Mouse (Mus musculus) heart, adult 2 months (tissue): ENCODE data around the gene Gm17387. TPM values are rescaled to one million over a fixed set of nuclear protein-coding genes. Genes with fewer than 3 reads are reported as not detected.

ENCODE experiments used
- DNase-seq, 2 experiments: peaks; one replicate each; pipeline ENCODE4 v3.0.0; 2021
- H3K27ac ChIP-seq: fragments of 200-600 bp; 2 replicates; pipeline ENCODE4 v1.8.1; 2022
- H3K27me3 ChIP-seq: fragments of 200-500 bp; 2 replicates; pipeline ENCODE4 v1.6.1; 2012; ENCODE audit warnings: mild to moderate bottlenecking, low read length, inconsistent platforms, mixed read lengths; ENCODE audit not compliant: control insufficient read depth, insufficient read depth
- H3K36me3 ChIP-seq: fragments of 200-500 bp; 2 replicates; pipeline ENCODE4 v1.6.1; 2012; ENCODE audit warnings: low read length, inconsistent platforms; ENCODE audit not compliant: control insufficient read depth, insufficient read depth
- H3K4me1 ChIP-seq: fragments of 200-500 bp; 2 replicates; pipeline ENCODE4 v1.6.1; 2011; ENCODE audit warnings: low read length; ENCODE audit not compliant: control insufficient read depth, insufficient read depth
- H3K4me3 ChIP-seq: fragments of 200-600 bp; 2 replicates; pipeline ENCODE4 v1.8.1; 2022
- H3K79me2 ChIP-seq: fragments of 200-500 bp; replicated peaks from 2 replicates; pipeline ENCODE4 v1.6.1; 2012; ENCODE audit warnings: mild to moderate bottlenecking, inconsistent platforms, low read length, moderate library complexity, mixed read lengths; ENCODE audit not compliant: control insufficient read depth, insufficient read depth
- H3K9ac ChIP-seq: fragments of 200-500 bp; 2 replicates; pipeline ENCODE4 v1.6.1; 2012; ENCODE audit warnings: low read depth, mild to moderate bottlenecking, control low read depth, inconsistent platforms, low read length, mixed read lengths
- CTCF ChIP-seq: fragments of 200-600 bp; IDR thresholded peaks from 2 replicates; pipeline ENCODE4 v1.8.1; 2022; ENCODE audit warnings: antibody characterized with exemption, mild to moderate bottlenecking, moderate library complexity
- EP300 ChIP-seq: fragments of 200-500 bp; IDR thresholded peaks from 2 replicates; pipeline ENCODE4 v1.6.1; 2011; ENCODE audit warnings: low read depth, low read length, control low read depth; ENCODE audit not compliant: insufficient read depth
- POLR2A ChIP-seq: fragments of 200-500 bp; IDR thresholded peaks from 2 replicates; pipeline ENCODE4 v1.6.1; 2011; ENCODE audit warnings: mild to moderate bottlenecking, low read depth, low read length, control low read depth; ENCODE audit not compliant: insufficient read depth
- WGBS: fragments of 180-500 bp; shearing (Covaris S2); methylation state at CpG from one replicate; pipeline ENCODE4 v1.1.7; 2018; 5-methylcytosine and 5-hydroxymethylcytosine counted together
- intact Hi-C: fragments of 180-260 bp; cut with DNase I; formaldehyde crosslinking; loops from one replicate; pipeline ENCODE4 v1.15.1; 2025
- polyA plus RNA-seq: library from polyadenylated mRNA; depleted of rRNA; stranded (reverse); fragments of >200 nt; gene quantifications from 2 replicates; pipeline ENCODE4 v1.2.3, GENCODE M21; 2012
- total RNA-seq, 2 experiments: library from RNA; stranded (reverse); gene quantifications; 2 replicates each; pipeline ENCODE4 v1.2.3; 2021

The Gm17387 gene
- total and polyA plus RNA-seq, 3 experiments = not detected

DNA sequence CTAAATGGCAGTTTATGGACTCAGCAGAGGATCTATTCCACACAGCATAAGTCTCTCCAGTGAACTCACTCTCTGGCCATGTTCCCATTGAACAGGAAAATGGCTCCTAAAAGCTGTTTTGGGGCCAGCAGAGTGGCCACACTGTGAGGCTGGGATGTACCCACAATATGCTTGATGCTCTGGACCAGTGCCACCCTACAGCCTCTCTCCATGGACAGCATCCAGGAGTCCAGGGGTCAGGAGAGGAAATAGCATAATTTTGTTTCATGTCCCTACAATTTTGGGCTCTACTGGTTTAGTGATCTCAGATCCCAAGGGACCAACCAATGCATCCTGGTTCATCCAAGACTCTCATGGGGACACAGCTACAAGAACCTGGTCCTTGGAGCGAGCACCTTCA, 28.6 kb downstream of the Gm17387 start:
- intact Hi-C loops = no loop called here

DNA sequence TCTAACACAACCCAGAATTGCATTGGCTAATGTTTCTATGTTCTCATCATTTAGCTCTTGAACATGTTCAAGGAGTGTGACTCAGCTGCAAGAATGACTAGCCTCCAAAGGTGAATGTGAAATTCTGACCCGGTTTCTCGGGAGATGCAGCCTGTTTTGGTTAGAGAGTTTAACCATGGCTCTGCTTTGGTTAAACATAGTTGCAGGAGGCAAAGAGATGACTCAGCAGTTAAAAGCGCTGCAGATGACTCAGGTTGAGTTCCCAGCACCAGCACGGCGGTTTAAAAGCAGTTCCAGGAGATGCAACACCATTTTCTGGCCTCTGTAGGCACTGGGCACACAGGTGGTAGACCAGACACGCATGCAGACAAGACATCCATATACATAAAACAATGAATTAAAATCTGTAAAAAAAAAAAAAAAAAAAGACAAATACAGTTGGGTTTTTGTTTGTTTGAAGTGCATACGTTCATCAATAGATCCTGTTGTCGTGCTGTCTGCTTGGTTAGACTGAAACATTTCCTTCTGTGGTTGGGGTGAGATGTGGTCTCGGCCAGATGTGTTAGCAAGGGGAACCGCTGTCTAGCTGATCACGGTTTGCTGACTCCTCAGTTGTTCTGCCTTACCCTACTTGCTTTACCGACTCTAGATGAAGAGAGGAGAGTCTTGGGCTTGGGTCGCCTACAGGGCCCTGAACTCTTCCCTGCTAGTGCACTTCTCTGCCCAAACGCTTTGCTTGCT, 29.8 kb downstream of the Gm17387 start:
- Histone ChIP-seq H3K36me3 (no peaks in the 10 kb centered on the region), H3K9ac (no peak overlapping the region), H3K27ac (no peak overlapping the region), H3K79me2 (no peaks in the 10 kb centered on the region), H3K27me3 (peaks cover 5% of the 10 kb centered on the region; the same call in 1 of the 2 replicates), H3K4me3 (no peak overlapping the region), H3K4me1 (no peaks in the 10 kb centered on the region; the same call in 1 of the 2 replicates)
- 85% methylated on average over 14 of the region's 14 CpGs for WGBS
- DNase-seq = no peak
- TF ChIP-seq POLR2A (no peak), CTCF (no peak), EP300 (no peak)
- intact Hi-C loops = no loop called here

More for the DNA sequence above, 28.6 kb downstream of the Gm17387 start:
- WGBS = 87% methylated on average over 1 of the region's 1 CpGs
- no peak for DNase-seq
- Histone ChIP-seq H3K36me3 (no peaks in the 10 kb centered on the region), H3K27me3 (peaks cover 5% of the 10 kb centered on the region; the same call in 1 of the 2 replicates), H3K9ac (no peak overlapping the region), H3K27ac (no peak overlapping the region), H3K4me3 (no peak overlapping the region), H3K79me2 (no peaks in the 10 kb centered on the region), H3K4me1 (no peaks in the 10 kb centered on the region; the same call in 1 of the 2 replicates)
- no peak for TF ChIP-seq POLR2A
- no peak for TF ChIP-seq EP300
- no peak for TF ChIP-seq CTCF

DNA sequence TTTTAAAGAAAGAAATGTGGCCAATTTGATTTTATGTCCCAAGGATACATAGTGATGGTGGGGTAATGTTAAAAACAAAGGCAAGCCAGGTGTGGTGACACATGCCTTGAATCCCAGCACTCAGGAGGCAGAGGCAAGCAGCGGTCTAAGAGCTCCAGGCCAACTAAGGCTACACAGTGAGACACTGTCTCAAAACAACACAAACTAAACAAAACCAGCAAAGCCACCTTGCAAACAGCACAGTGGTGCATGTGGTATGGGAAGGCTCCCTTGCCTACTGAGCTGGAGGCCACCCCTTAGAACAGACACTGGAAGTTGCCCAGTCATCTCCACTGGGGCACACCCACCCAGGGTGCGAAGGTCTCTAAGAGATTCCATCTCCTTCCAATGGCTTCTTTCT, 31.0 kb downstream of the Gm17387 start:
- TF ChIP-seq CTCF = no peak
- no peak for TF ChIP-seq POLR2A
- no peak for TF ChIP-seq EP300
- intact Hi-C loops = no loop called here
- no peaks in the 10 kb centered on the region for H3K79me2 ChIP-seq
- no peak overlapping the region for H3K4me3 ChIP-seq
- no peaks in the 10 kb centered on the region for H3K36me3 ChIP-seq
- H3K27ac ChIP-seq = no peak overlapping the region
- H3K27me3 ChIP-seq = peaks cover 5% of the 10 kb centered on the region; the same call in 1 of the 2 replicates
- no peaks in the 10 kb centered on the region; the same call in 1 of the 2 replicates for H3K4me1 ChIP-seq
- WGBS = 53% methylated on average over 2 of the region's 2 CpGs
- H3K9ac ChIP-seq = no peak overlapping the region
- no peak for DNase-seq

DNA sequence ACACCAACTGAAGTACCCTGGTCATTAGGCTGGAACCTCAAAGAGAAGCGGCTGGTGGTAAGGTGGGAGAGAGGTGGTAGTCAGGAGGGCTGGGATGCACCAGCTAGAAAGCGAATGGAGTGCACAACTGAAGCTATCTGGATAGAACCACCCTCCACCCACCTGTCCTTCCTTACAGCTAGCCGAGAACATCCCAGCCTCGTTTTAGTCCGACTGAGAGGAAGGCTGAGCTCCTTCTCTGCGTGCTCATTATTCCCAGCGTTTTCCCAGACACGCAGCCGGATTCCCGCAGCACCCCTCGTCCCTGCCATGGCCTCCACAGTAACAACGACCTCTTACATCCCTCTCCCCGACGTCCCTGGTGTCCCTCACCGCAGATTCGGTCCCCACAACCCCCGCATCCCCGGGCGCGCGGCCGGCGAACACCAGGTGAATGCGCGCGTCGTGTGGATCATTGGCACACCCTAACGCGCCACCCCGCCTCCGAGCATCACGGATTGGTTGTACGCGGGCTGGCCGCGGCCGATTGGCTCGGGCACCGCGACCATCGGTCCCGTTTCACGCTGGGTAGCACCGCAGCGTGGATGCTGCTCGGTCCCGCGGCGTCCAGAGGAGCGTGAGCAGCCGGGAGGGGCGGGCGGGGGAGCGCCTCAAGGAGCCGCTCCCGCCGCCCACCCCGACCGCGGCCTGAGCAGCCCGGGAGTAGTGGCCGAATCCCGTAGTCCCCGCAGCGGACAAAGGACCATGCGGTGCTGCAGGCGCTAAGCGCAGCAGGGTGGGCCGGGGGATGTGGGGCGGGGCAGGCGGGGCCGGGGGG, 31.7 kb downstream of the Gm17387 start, which contains the start of gene B4galnt4:
TSS of gene B4galnt4 (plus strand) at position 679 of the 817 bp plus-strand sequence.
- peak within 1 kb of the TSS; percentile 14; the same call in 1 of the 2 replicates for H3K9ac ChIP-seq
- H3K4me3 ChIP-seq = peak within 1 kb of the TSS; percentile 42
- intact Hi-C loops = no loop called here
- no peaks in the 10 kb centered on the region; the same call in 1 of the 2 replicates for H3K4me1 ChIP-seq
- 2% methylated on average over 72 of the region's 72 CpGs for WGBS
- no peak within 1 kb of the TSS for H3K27ac ChIP-seq
- H3K36me3 ChIP-seq = no peaks in the 10 kb centered on the region
- peaks cover 5% of the 10 kb centered on the region; the same call in 1 of the 2 replicates for H3K27me3 ChIP-seq
- no peak for TF ChIP-seq EP300
- no peak for TF ChIP-seq POLR2A
- no peak for TF ChIP-seq CTCF
- H3K79me2 ChIP-seq = no peaks in the 10 kb centered on the region
- peak; percentile 59 to 61 for DNase-seq

DNA sequence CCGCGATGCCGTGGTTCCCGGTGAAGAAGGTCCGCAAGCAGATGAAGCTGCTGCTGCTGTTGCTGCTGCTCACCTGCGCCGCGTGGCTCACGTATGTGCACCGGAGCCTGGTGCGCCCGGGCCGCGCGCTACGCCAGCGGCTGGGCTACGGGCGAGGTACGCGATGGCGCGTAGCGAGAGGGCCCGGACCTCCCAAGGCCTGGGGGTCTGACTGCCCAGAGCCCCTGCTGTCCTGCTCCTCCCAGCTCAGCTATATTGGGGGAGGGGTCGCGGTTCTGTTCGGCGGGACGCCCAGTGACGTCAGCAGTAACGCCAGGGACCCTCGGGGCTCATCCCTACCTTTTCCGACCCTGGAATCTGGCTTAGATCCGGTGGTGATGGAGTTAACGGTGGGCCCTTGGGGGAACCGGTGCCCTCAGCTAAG, 32.4 kb downstream of the Gm17387 start:
- no peaks in the 10 kb centered on the region for H3K79me2 ChIP-seq
- no peaks in the 10 kb centered on the region; the same call in 1 of the 2 replicates for H3K4me1 ChIP-seq
- TF ChIP-seq EP300 (no peak), CTCF (no peak)
- WGBS = 3% methylated on average over 37 of the region's 37 CpGs
- H3K4me3 ChIP-seq = peak overlapping the region; percentile 42
- no peak overlapping the region for H3K27ac ChIP-seq
- H3K27me3 ChIP-seq = peaks cover 5% of the 10 kb centered on the region; the same call in 1 of the 2 replicates
- H3K9ac ChIP-seq = no peak overlapping the region
- DNase-seq = no peak
- intact Hi-C loops = no loop called here
- no peaks in the 10 kb centered on the region for H3K36me3 ChIP-seq

DNA sequence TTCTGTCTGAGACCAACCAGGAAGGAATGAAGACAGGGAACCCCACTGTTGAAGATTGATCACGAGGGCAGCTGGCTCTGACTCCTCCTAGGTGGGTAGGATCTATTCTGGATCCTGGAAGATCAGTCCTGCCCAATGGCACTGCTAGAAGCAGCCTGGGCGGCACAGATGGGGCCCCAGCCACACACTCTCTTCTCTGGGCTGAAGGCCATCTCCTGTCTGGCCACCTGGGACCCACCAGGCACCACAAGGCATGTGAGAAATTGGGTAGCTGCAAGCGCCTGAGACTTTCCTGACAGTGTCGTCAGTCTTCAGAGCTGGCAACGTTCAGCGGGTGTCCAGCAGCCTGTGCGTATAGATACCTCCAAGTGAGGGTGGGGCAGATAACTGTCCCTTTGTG, 33.6 kb downstream of the Gm17387 start:
- TF ChIP-seq EP300 (no peak), CTCF (no peak), POLR2A (no peak)
- intact Hi-C loops = no loop called here
- no peak for DNase-seq
- WGBS = 73% methylated on average over 7 of the region's 7 CpGs
- Histone ChIP-seq H3K36me3 (no peaks in the 10 kb centered on the region), H3K79me2 (no peaks in the 10 kb centered on the region), H3K27me3 (peaks cover 5% of the 10 kb centered on the region; the same call in 1 of the 2 replicates), H3K9ac (no peak overlapping the region), H3K27ac (no peak overlapping the region), H3K4me3 (no peak overlapping the region), H3K4me1 (no peaks in the 10 kb centered on the region; the same call in 1 of the 2 replicates)
